Mouse (Mus musculus) forebrain, embryonic 11.5 days (tissue): ENCODE data around the gene Fkbp11. TPM values are rescaled to one million over a fixed set of nuclear protein-coding genes. Genes with fewer than 3 reads are reported as not detected.
A peak's percentile ranks its signal among the peaks of the same experiment; 100 is the strongest.

ENCODE experiments used
- ATAC-seq: fragments of 200-750 bp; cut with Nextera tagmentation; replicated peaks from 2 replicates; pipeline ENCODE4 v1.8.0; 2017; ENCODE audit warnings: moderate TSS enrichment; ENCODE audit not compliant: low FRiP score
- DNase-seq: peaks from one replicate; pipeline ENCODE4 v3.0.0-alpha.2; 2017; ENCODE audit warnings: low spot score
- H3K27ac ChIP-seq: fragments of 300-500 bp; sonication (generic); 2 replicates; pipeline ENCODE4 v1.5.1; 2014; ENCODE audit warnings: low read depth, low read length
- H3K27me3 ChIP-seq: fragments of 300-500 bp; sonication (generic); 2 replicates; pipeline ENCODE4 v1.6.1; 2014; ENCODE audit warnings: mild to moderate bottlenecking, low read length, mixed read lengths; ENCODE audit not compliant: control insufficient read depth, insufficient read depth
- H3K36me3 ChIP-seq: fragments of 300-500 bp; sonication (generic); 2 replicates; pipeline ENCODE4 v1.6.1; 2014; ENCODE audit warnings: mild to moderate bottlenecking, low read length, moderate library complexity, mixed read lengths; ENCODE audit not compliant: control insufficient read depth, insufficient read depth
- H3K4me1 ChIP-seq: fragments of 300-500 bp; sonication (generic); replicated peaks from 2 replicates; pipeline ENCODE4 v1.6.1; 2014; ENCODE audit warnings: low read length, mixed read lengths; ENCODE audit not compliant: control insufficient read depth, insufficient read depth
- H3K4me2 ChIP-seq: fragments of 300-500 bp; sonication (generic); 2 replicates; pipeline ENCODE4 v1.6.1; 2014; ENCODE audit warnings: low read depth, mild to moderate bottlenecking, low read length, moderate library complexity, mixed read lengths; ENCODE audit not compliant: severe bottlenecking
- H3K4me3 ChIP-seq: fragments of 300-500 bp; sonication (generic); 2 replicates; pipeline ENCODE4 v1.5.1; 2014; ENCODE audit warnings: low read depth, low read length
- H3K9ac ChIP-seq: fragments of 300-500 bp; sonication (generic); 2 replicates; pipeline ENCODE4 v1.6.1; 2014; ENCODE audit warnings: low read length
- H3K9me3 ChIP-seq: fragments of 300-500 bp; sonication (generic); 2 replicates; pipeline ENCODE4 v1.6.1; 2016; ENCODE audit warnings: low read length, mixed read lengths; ENCODE audit not compliant: control insufficient read depth
- WGBS: fragments of 180-500 bp; shearing (Covaris S2); extraction: QIAGEN DNeasy Blood & Tissue Kit; methylation state at CpG from one replicate; pipeline ENCODE4 v1.1.7; 2014; 5-methylcytosine and 5-hydroxymethylcytosine counted together
- polyA plus RNA-seq: library from polyadenylated mRNA; unstranded; fragments of >200 nt; fragmentation: Nextera tagmentation; extraction: Ambion mirVana; gene quantifications from 2 replicates; pipeline ENCODE4 v1.2.1, GENCODE M21; 2014

Fkbp11 gene
- polyA plus RNA-seq, 1 experiment from 2014 or later = 6.7 TPM

- WGBS = 36% methylated on average over 19 of the region's 19 CpGs
- Histone ChIP-seq H3K27me3 (peaks cover 6% of the 10 kb centered on the region; the same call in 1 of the 2 replicates), H3K4me2 (no peak overlapping the region), H3K4me3 (no peak overlapping the region), H3K36me3 (no peaks in the 10 kb centered on the region), H3K9ac (no peak overlapping the region), H3K27ac (no peak overlapping the region), H3K4me1 (peaks cover 9% of the 10 kb centered on the region; the same call in 1 of the 2 replicates), H3K9me3 (no peaks in the 10 kb centered on the region)
- DNase-seq (no peak), ATAC-seq (no peak)
Measured at GRCm38 (mm10) chr15:98724441-98724840, 3.6 kb downstream of the Fkbp11 start.

DNA sequence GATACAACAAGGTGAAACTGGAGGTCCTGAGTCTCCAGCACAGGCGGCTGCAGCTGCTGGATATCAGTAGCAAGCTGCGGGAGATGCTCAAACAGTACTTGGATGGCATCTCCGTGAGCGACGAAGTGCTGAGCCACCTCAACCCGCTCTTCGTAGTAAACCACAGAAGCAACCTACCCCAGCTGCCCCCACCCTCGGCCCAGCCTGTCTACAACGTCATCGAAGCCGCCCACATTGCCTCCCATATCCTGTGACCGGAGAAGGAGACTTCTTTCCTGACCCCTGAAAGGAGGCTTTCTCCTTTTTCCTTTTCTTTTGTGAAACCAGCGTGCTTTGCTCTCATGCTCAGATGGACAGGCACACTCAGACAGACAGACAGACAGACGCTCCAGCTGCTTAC is 5.1 kb downstream of the Fkbp11 start:
- DNase-seq (no peak), ATAC-seq (no peak)
- 66% methylated on average over 14 of the region's 14 CpGs for WGBS
- peaks cover 6% of the 10 kb centered on the region; the same call in 1 of the 2 replicates for H3K27me3 ChIP-seq
- H3K4me2 ChIP-seq = no peak overlapping the region
- no peaks in the 10 kb centered on the region for H3K36me3 ChIP-seq
- H3K9ac ChIP-seq = no peak overlapping the region
- H3K4me1 ChIP-seq = peaks cover 9% of the 10 kb centered on the region; the same call in 1 of the 2 replicates
- no peak overlapping the region for H3K4me3 ChIP-seq
- no peaks in the 10 kb centered on the region for H3K9me3 ChIP-seq
- no peak overlapping the region for H3K27ac ChIP-seq

GRCm38 (mm10) chr15:98722191-98722590 is 5.8 kb downstream of the Fkbp11 start:
- no peak for DNase-seq
- Histone ChIP-seq H3K36me3 (no peaks in the 10 kb centered on the region), H3K4me1 (peaks cover 4% of the 10 kb centered on the region; the same call in 1 of the 2 replicates), H3K9ac (no peak overlapping the region), H3K4me2 (no peak overlapping the region), H3K27ac (no peak overlapping the region), H3K4me3 (no peak overlapping the region), H3K27me3 (peaks cover 4% of the 10 kb centered on the region; the same call in 1 of the 2 replicates), H3K9me3 (no peaks in the 10 kb centered on the region)
- WGBS = 70% methylated on average over 8 of the region's 8 CpGs
- ATAC-seq = no peak

GRCm38 (mm10) chr15:98717301-98717700 is 10.7 kb downstream of the Fkbp11 start:
- 70% methylated on average over 16 of the region's 16 CpGs for WGBS
- Histone ChIP-seq H3K36me3 (no peaks in the 10 kb centered on the region), H3K27me3 (no peaks in the 10 kb centered on the region; the same call in 1 of the 2 replicates), H3K4me3 (no peak overlapping the region), H3K9ac (no peak overlapping the region), H3K4me2 (no peak overlapping the region), H3K4me1 (no peaks in the 10 kb centered on the region), H3K9me3 (no peaks in the 10 kb centered on the region), H3K27ac (no peak overlapping the region)
- DNase-seq = no peak
- ATAC-seq = no peak

DNA sequence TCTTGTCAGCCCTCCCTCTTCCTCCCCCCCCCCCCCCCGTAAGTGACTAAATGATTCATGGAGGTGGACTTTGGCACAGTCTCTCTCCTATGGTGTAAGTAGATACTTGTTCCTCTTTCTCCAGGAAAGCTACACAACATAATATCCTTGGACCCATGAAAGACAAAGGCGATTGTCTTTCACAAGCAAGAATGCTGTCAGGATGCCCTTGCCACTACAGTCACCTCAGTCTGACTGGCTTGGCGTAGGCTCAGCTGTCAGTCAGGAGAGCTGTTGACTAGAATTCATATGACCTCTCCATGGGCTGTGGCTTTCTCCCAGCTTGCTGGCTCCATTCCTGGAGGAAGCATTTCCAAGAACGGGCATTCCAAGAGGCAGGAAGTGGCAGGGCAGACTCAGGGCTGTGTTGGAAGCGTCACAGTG is 13.8 kb downstream of the Fkbp11 start:
- Histone ChIP-seq H3K4me3 (no peak overlapping the region), H3K36me3 (no peaks in the 10 kb centered on the region), H3K4me1 (no peaks in the 10 kb centered on the region), H3K4me2 (no peak overlapping the region), H3K27me3 (no peaks in the 10 kb centered on the region; the same call in 1 of the 2 replicates), H3K9me3 (no peaks in the 10 kb centered on the region), H3K9ac (no peak overlapping the region), H3K27ac (no peak overlapping the region)
- no peak for DNase-seq
- WGBS = 79% methylated on average over 5 of the region's 5 CpGs
- ATAC-seq = no peak

DNA sequence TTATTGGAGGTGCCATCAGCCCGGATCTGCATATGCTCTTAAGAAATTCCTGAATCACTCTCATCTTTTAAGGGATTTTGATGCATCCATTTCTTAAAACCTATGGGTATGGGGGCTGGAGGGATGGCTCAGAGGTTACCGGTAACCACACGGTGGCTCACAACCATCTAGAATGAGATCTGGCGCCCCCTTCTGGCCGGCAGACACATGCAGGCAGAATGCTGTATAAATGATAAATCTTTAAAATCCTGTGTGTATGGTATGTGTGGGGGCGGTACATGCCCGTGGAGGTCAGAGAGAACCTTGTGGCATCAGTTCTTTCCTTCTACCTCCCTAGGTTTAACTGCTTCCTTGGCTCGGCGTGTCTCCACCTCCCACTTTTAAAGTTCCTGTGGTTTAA is 17.6 kb downstream of the Fkbp11 start:
- ATAC-seq = no peak
- no peaks in the 10 kb centered on the region for H3K36me3 ChIP-seq
- H3K9ac ChIP-seq = no peak overlapping the region
- H3K27ac ChIP-seq = no peak overlapping the region
- 13% methylated on average over 9 of the region's 9 CpGs for WGBS
- no peak overlapping the region for H3K4me3 ChIP-seq
- H3K27me3 ChIP-seq = no peaks in the 10 kb centered on the region; the same call in 1 of the 2 replicates
- no peak overlapping the region for H3K4me2 ChIP-seq
- peak; percentile 89 for DNase-seq
- H3K4me1 ChIP-seq = no peaks in the 10 kb centered on the region
- H3K9me3 ChIP-seq = no peaks in the 10 kb centered on the region

DNA sequence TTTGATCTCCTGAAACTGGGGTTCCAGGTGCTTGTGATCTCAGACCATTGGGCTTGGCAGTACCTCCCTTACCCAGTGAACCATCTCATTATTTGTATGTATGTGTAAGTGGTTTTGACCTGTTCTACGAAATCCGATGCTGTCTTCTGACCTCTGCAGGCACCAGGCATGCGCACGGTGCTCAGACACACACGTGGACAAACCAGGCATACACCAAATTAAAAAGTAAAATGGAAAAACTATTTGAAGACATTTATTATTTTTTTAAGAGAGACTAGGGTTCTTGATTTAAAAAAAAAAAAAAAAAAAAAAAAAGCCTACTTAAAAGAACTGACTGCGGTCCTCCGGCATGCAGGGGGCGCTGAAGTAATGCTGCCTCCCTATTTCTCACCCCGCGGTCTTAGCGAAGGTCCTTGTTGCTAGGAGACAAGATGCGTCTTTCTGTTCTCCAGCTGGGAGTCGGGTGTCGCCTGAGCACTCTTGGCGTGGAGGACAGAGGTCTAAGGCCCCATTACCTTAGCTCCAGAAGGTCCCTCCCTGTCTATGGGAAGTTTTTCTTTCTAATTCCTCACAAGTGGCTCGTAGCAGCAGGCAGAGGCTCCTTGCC is 20.1 kb downstream of the Fkbp11 start, which contains the start of gene Ccdc65:
TSS of gene Ccdc65 (plus strand) at position 442 of the 607 bp plus-strand sequence.
- no peaks in the 10 kb centered on the region for H3K36me3 ChIP-seq
- peak within 1 kb of the TSS; percentile 42; the same call in 1 of the 2 replicates for H3K4me2 ChIP-seq
- ATAC-seq (no peak), DNase-seq (peak; percentile 82)
- H3K9me3 ChIP-seq = no peaks in the 10 kb centered on the region
- H3K27ac ChIP-seq = no peak within 1 kb of the TSS
- peak within 1 kb of the TSS; percentile 18; the same call in 1 of the 2 replicates for H3K4me3 ChIP-seq
- H3K9ac ChIP-seq = no peak within 1 kb of the TSS
- H3K27me3 ChIP-seq = no peaks in the 10 kb centered on the region; the same call in 1 of the 2 replicates
- no peaks in the 10 kb centered on the region for H3K4me1 ChIP-seq
- WGBS = 17% methylated on average over 16 of the region's 16 CpGs

- peaks cover 19% of the 10 kb centered on the region for H3K27me3 ChIP-seq
- no peaks in the 10 kb centered on the region for H3K36me3 ChIP-seq
- DNase-seq (no peak), ATAC-seq (no peak)
- peaks cover 6% of the 10 kb centered on the region; the same call in 1 of the 2 replicates for H3K4me1 ChIP-seq
- no peak overlapping the region for H3K9ac ChIP-seq
- no peak overlapping the region for H3K27ac ChIP-seq
- no peaks in the 10 kb centered on the region for H3K9me3 ChIP-seq
- no peak overlapping the region for H3K4me3 ChIP-seq
- WGBS = 58% methylated on average over 9 of the region's 9 CpGs
- no peak overlapping the region for H3K4me2 ChIP-seq
Measured at GRCm38 (mm10) chr15:98704312-98704711, 23.7 kb downstream of the Fkbp11 start.
